Mouse (Mus musculus) left cerebral cortex, postnatal 4 days (tissue): ENCODE measurements around the gene Emp2. TPM values are rescaled to one million over a fixed set of nuclear protein-coding genes. Genes with fewer than 3 reads are reported as not detected.
"Not testable (repeated sequence)": the region's sequence is repeated elsewhere in the genome, so short reads cannot be mapped to it uniquely, and the experiment has no call there.

ENCODE experiments used
- DNase-seq: peaks from one replicate; pipeline ENCODE4 v3.0.0-alpha.2; 2022
- intact Hi-C: fragments of 180-260 bp; cut with DNase I; formaldehyde crosslinking; loops from one replicate; pipeline ENCODE4 v1.15.1; 2025
- total RNA-seq, 2 experiments: library from RNA; stranded (reverse); gene quantifications; 2 replicates each; pipeline ENCODE4 v1.2.3; 2021

The Emp2 gene
- total RNA-seq, 2 experiments from 2014 or later, result 19.3 TPM

- intact Hi-C loops, result no loop called here
- no peak for DNase-seq
Measured at GRCm38 (mm10) chr16:10319914-10320569, 6.3 kb upstream of the Emp2 start.

GRCm38 (mm10) chr16:10317197-10317544 lies 3.4 kb upstream of the Emp2 start:
- DNase-seq, result no peak
- intact Hi-C loops, result no loop called here

DNA sequence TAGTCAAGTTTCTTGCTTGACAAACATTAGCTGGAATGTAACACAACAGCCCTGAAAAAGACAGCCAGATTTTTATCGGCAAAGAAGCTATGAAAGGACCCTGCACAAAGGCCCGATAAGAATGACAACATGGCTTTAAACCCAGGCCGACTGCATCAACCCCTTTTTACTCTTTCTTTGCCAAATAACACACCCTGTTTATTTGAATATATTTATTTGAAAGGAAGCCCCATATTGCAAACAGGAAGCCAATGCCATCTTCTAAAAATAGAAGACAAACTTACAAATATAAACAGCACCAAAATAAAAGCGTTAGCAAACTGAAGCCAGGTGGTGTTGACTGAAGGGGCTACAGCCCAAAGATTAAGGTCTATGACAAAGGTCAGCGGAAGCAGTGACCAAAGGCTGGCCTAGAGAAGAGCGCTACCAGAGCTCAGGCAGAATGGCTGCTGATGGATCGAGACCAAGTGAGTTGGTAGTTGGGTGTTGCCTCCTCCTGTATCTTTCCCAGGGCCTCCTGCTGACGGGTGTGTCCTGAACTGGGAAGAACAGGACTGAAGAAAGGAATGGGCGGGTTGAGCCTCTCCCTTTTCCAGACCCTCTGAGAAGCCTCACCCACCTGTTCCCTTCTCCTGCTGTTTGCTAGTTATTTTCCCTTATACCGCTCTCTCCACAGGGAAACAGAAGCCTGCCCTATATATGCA lies 2.9 kb upstream of the Emp2 start:
- DNase-seq, result no peak
- intact Hi-C loops, result no loop called here

GRCm38 (mm10) chr16:10313226-10313625 lies 542 bp downstream of the Emp2 start:
- intact Hi-C loops, result no loop called here
- no peak for DNase-seq

DNA sequence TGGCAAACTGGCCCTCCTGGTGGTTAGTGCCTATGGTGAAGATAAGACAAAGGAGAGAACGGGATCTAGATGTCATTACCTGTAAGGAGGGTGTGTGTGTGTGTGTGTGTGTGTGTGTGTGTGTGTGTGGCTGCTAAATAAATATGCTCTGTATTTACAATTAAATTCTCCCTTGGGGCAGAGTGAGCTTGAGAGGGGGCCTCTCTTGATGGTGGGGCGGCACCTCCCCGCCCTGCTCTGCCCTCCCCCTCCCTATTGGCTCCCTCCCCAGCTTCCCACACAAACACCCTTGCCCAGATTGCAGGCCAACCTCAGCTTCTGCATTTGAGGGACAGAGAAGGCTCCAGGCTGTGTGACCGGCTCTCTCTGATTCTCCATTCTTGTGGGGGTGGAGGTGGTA lies 1.8 kb downstream of the Emp2 start:
- no peak for DNase-seq

GRCm38 (mm10) chr16:10311086-10311485 lies 2.7 kb downstream of the Emp2 start:
- intact Hi-C loops, result no loop called here

More for the DNA sequence above, 1.8 kb downstream of the Emp2 start:
- intact Hi-C loops, result no loop called here

DNA sequence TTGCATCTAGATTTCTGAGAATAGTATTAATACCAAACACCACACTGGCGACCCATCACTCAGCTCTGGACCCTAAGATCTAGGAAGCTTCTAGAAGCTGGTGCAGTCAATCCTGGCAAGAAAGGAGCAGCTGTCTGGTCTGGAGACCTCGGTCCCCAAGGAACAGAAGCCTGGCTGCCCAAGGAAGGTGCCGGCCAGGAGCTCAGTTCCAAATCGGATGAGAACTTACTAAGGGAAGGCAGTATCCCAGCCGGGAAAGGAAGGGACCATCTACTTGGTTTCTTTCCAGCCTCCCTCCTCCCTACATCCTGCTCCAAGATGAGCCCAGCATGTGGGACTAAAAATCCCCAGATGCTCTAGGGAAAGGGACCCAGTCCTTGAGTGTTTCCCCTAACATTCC lies 3.3 kb downstream of the Emp2 start:
- intact Hi-C loops, result no loop called here
- DNase-seq, result no peak

More at GRCm38 (mm10) chr16:10311086-10311485, 2.7 kb downstream of the Emp2 start:
- no peak for DNase-seq

- intact Hi-C loops, result no loop called here
- DNase-seq, result no peak
Measured at GRCm38 (mm10) chr16:10307351-10307750, 6.4 kb downstream of the Emp2 start.

DNA sequence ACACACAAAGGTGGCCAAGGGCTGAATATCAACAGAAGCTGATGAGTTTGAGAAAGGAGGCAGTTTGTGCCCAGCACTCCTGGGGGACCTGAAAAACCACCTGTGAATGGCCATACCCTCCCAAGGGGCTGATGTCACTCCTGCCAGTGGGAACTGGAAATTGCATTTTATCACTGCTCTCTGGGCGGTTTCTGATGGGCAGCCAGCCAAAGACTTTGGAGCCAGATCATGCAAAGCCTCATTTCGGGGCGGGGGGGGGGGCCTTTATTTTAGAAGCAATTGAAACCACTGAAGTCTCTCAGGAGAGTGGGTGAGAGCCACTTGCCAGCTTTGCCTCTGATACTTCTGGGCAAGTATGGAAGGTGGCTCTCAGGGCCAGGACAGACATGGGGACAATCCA lies 7.7 kb downstream of the Emp2 start:
- intact Hi-C loops, result no loop called here
- peak; percentile 12 for DNase-seq

DNA sequence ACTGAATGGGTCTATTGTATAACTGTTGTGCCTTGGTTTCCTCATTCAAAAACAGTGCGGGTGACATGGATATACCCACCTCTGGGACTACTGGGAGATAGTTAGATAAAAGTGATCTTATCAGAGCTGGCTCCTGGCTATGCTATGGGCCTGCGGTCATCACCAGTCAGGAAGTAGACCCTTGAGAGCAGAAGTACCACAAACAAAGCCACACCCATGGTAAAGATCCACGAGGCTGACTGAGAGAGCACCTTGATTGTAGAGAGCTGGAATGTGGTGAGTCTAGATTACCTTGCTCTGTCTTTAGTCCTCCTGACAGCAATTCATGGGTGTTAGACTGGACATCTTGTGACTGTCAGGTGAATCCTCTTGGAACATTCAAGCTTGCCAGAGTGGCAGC lies 12.4 kb downstream of the Emp2 start:
- intact Hi-C loops, result no loop called here
- no peak for DNase-seq

DNA sequence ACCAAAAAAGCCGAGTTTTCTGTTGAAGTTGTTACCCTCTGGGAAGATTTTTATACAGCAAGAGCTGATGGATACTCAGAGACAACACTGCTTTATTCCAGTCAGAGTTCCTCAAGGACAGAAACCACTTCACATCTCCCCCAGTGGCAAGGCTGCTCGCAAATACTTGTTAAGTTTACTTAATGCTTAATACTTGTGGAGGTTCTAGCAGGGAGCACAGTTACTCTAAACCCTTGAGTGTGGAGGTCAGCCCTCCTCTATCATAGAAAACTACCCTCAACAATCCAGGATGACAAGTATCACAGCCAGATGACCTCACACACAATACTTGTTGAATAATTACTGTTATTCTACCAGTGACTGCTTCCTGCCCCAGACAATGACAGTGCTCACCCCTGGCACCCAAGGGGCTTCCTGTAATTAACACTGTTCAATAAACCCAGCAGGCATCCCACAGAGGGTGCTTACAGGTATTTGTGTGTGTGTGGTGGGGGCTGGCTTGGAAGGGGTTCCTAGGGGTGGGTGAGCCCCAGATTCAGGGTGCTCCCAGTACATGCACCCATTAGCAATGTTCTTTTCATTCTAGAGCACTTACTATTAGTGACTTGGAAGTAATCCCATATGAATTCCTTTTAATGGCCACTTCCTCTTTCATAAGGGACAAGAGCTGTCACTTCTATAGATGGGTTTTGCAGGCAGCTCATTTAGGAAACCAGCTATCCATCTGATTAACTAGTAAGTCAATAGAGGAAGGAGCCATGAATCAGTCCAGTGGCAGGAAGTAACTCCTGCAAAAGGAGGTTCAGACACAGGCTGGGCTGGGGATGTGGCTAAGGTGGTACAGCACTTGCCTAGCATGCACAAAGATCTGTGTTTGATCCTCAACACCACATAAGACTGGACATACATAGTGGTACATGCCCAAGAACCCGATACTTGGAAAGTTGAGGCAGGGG lies 13.3 kb downstream of the Emp2 start:
- intact Hi-C loops, result no loop called here
- no peak for DNase-seq

GRCm38 (mm10) chr16:10299637-10300036 lies 14.1 kb downstream of the Emp2 start:
- intact Hi-C loops, result no loop called here
- DNase-seq, result no peak

- DNase-seq, result peak; percentile 41
- intact Hi-C loops, result no loop called here
Measured at GRCm38 (mm10) chr16:10297696-10298644, 15.8 kb downstream of the Emp2 start.

DNA sequence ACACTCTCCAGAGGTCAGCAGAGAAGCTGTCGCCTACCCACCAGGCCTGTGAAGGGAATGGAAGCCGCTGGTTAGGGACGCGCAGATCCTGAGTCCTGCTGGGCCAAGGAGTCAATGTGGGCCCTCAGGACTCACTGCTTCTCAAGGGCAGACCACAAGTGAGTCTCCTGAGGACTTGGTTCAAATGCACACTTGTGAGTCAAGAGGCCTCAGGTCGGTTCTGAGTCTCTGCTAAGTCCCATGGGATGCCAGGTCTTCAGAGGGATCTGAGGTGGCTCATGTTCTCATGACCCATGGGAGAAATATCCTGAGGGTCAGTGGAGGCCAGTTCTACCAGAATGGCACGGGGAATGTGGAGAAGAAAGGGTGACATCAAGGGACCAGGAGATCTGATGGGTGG lies 25.7 kb downstream of the Emp2 start:
- no peak for DNase-seq
- intact Hi-C loops, result no loop called here

GRCm38 (mm10) chr16:10286513-10287268 lies 27.1 kb downstream of the Emp2 start:
- DNase-seq, result no peak
- intact Hi-C loops, result no loop called here

DNA sequence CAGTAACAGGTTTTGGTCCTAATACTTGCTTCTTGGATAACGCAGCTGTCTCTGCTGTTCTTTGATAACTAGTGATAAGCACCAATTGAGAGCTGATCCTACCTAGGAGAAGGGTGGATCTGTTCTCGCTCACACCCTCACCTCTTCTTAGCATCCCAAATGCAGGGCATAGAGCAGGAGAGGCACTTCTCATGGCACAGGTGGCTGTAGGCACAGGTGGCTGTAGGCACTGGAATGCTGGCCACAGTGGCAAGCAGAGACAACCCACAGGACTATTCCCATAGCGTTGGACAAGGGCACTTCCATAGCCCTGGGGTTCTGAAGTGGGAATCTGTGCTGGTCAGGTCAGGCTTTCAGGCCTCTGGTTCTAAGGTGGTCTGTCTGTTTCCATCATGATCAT lies 31.9 kb downstream of the Emp2 start:
- DNase-seq, result no peak
- intact Hi-C loops, result loop anchor here (5.0 kb wide), 2 partner anchors 115 to 240 kb away; partner anchors contain the start of gene Tekt5

GRCm38 (mm10) chr16:10280286-10280951 lies 33.3 kb downstream of the Emp2 start:
- intact Hi-C loops, result loop anchor here (5.0 kb wide), 2 partner anchors 117 to 242 kb away; partner anchors contain the start of gene Tekt5
- peak; percentile 89 for DNase-seq

GRCm38 (mm10) chr16:10276778-10277177 lies 37.0 kb downstream of the Emp2 start:
- intact Hi-C loops, DNase-seq: not testable (repeated sequence)

GRCm38 (mm10) chr16:10274465-10274864 lies 39.3 kb downstream of the Emp2 start:
- DNase-seq, result no peak
- intact Hi-C loops, result no loop called here
